Mouse (Mus musculus): ENCODE measurements around the gene Mterf1b.

DNA sequence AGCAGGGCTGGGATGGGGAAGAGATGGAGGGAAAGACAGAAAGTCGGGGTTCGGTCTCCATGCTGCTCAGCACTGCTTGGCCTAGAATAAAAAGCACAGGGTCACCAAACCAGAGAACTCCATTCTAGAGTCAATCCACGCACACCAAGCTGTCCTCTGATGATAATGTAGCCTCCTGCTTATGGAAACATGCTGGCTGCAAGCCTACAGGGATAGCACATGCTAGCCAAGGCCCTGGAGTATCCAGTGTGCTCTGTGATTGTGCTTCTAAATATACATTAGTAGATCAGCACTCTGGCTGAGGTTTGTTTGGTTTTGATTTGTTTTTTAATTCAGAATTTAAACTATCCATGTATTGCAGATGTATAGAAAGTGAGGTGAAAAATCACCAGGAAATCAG lies 30.6 kb upstream of the Mterf1b start:
- TF ChIP-seq CTCF (IDR thresholded peaks at IDR 0.05; ENCODE audit: low read depth) (no peak), EP300 (IDR thresholded peaks at IDR 0.05; ENCODE audit: low read depth) (no peak)

All from liver, embryonic 14.5 days (tissue).